Mouse (Mus musculus): ENCODE data around the gene Cops6.

The Cops6 gene

GRCm38 (mm10) chr5:138187661-138188306 lies 26.9 kb downstream of the Cops6 start:
- peak; percentile 75 for DNase-seq (ENCODE audit: low read depth, low spot score)

GRCm38 (mm10) chr5:138193771-138194727 lies 33.2 kb downstream of the Cops6 start, which contains the start of gene Mblac1:
Gene Mblac1, plus strand, starts transcription at chr5:138194314.
- peak; percentile 83 for DNase-seq (ENCODE audit: low read depth, low spot score)

GRCm38 (mm10) chr5:138194755-138195345 lies 34.0 kb downstream of the Cops6 start:
- DNase-seq (ENCODE audit: low read depth, low spot score), result no peak

GRCm38 (mm10) chr5:138195463-138195862 lies 34.6 kb downstream of the Cops6 start:
- no peak for DNase-seq (ENCODE audit: low read depth, low spot score)

- DNase-seq (ENCODE audit: low read depth, low spot score), result no peak
Observed at GRCm38 (mm10) chr5:138199576-138199975, 38.7 kb downstream of the Cops6 start.

- no peak for DNase-seq (ENCODE audit: low read depth, low spot score)
Observed at GRCm38 (mm10) chr5:138202086-138202485, 41.2 kb downstream of the Cops6 start.

- DNase-seq (ENCODE audit: low read depth, low spot score), result no peak
Observed at GRCm38 (mm10) chr5:138207253-138207652, 46.4 kb downstream of the Cops6 start.

GRCm38 (mm10) chr5:138207873-138208272 lies 47.0 kb downstream of the Cops6 start:
- no peak for DNase-seq (ENCODE audit: low read depth, low spot score)
